Mouse (Mus musculus) CH12.LX (cell line): ENCODE measurements around the gene Ngef.

Experiments
- CTCF ChIP-seq, 2 experiments: IDR thresholded peaks in 1 of 2; conservative IDR thresholded peaks in 1 of 2; 2 replicates each; pipeline ENCODE4 v1.5.1; 2011 to 2012; ENCODE audit warnings: low read depth in 2 of 2, low read length in 2 of 2, improper control_type of control experiment in 1 of 2, inconsistent platforms in 1 of 2, mild to moderate bottlenecking in 1 of 2, moderate library complexity in 1 of 2
- EP300 ChIP-seq: IDR thresholded peaks from 2 replicates; pipeline ENCODE4 v1.6.1; 2011; ENCODE audit warnings: low read length, improper control_type of control experiment
- ETS1 ChIP-seq: conservative IDR thresholded peaks from 2 replicates; pipeline ENCODE4 v1.6.1; 2012; ENCODE audit warnings: low read depth, mild to moderate bottlenecking, inconsistent platforms, low read length, improper control_type of control experiment, moderate library complexity
- HCFC1 ChIP-seq: IDR thresholded peaks from 2 replicates; pipeline ENCODE4 v1.6.1; 2012; ENCODE audit warnings: low read depth, mild to moderate bottlenecking, inconsistent platforms, low read length, improper control_type of control experiment
- JUND ChIP-seq: conservative IDR thresholded peaks from 2 replicates; pipeline ENCODE4 v1.6.1; 2011; ENCODE audit warnings: low read depth, low read length, improper control_type of control experiment
- POLR2A ChIP-seq: IDR thresholded peaks from 2 replicates; pipeline ENCODE4 v1.6.1; 2011; ENCODE audit warnings: low read depth, mild to moderate bottlenecking, improper control_type of control experiment, low read length
- RCOR1 ChIP-seq: conservative IDR thresholded peaks from 2 replicates; pipeline ENCODE4 v1.6.1; 2012; ENCODE audit warnings: low read depth, mild to moderate bottlenecking, inconsistent platforms, low read length, improper control_type of control experiment
- ZKSCAN1 ChIP-seq: IDR thresholded peaks from 2 replicates; pipeline ENCODE4 v1.6.1; 2012; ENCODE audit warnings: low read depth, inconsistent platforms, low read length, improper control_type of control experiment, borderline replicate concordance

GRCm38 (mm10) chr1:87600533-87600932 lies 26.9 kb upstream of the Ngef start:
- TF ChIP-seq CTCF (conservative IDR thresholded peaks at IDR 0.05 in 1 of 2, IDR thresholded peaks at IDR 0.05 in 1 of 2; ENCODE audit: low read depth in 2 of 2, low read length in 2 of 2): no peak
- TF ChIP-seq POLR2A: no peak
- no peak for TF ChIP-seq RCOR1
- no peak for TF ChIP-seq ZKSCAN1
- TF ChIP-seq ETS1: no peak
- TF ChIP-seq EP300: no peak
- no peak for TF ChIP-seq HCFC1
- TF ChIP-seq JUND: no peak
